Mouse (Mus musculus) erythroblast, embryonic 14.5 days (primary cell): ENCODE results near the gene Bcor. TPM values are rescaled to one million over a fixed set of nuclear protein-coding genes. Genes with fewer than 3 reads are reported as not detected.

ENCODE experiments used
- H3K27me3 ChIP-seq: 2 replicates; pipeline ENCODE4 v1.6.1; 2012; ENCODE audit warnings: inconsistent platforms; ENCODE audit not compliant: control insufficient read depth
- H3K36me3 ChIP-seq: 2 replicates; pipeline ENCODE4 v1.6.1; 2012; ENCODE audit warnings: mild to moderate bottlenecking, inconsistent platforms; ENCODE audit not compliant: control insufficient read depth
- H3K4me1 ChIP-seq: 2 replicates; pipeline ENCODE4 v1.6.1; 2012; ENCODE audit warnings: inconsistent platforms; ENCODE audit not compliant: control insufficient read depth
- H3K4me3 ChIP-seq: replicated peaks from 2 replicates; pipeline ENCODE3; 2012; ENCODE audit warnings: moderate library complexity, mild to moderate bottlenecking, inconsistent platforms
- H3K9me3 ChIP-seq: 2 replicates; pipeline ENCODE4 v1.6.1; 2012; ENCODE audit warnings: low read length, inconsistent platforms, mixed read lengths; ENCODE audit not compliant: control insufficient read depth
- GATA1 ChIP-seq: IDR thresholded peaks from 2 replicates; pipeline ENCODE4 v1.6.1; 2012; ENCODE audit warnings: low read length, inconsistent platforms, mixed read lengths
- TAL1 ChIP-seq: IDR thresholded peaks from 3 replicates; pipeline ENCODE4 v1.6.1; 2012; ENCODE audit warnings: low read length, inconsistent platforms, mixed read lengths
- polyA plus RNA-seq: library from polyadenylated mRNA; stranded (reverse); fragments of >175 nt; gene quantifications from 2 replicates; pipeline ENCODE4 v1.2.3, GENCODE M21; 2012

Gene Bcor
- polyA plus RNA-seq, 1 experiment: 0.66 TPM

GRCm38 (mm10) chrX:11987602-11988001, 172.6 kb downstream of the Bcor start:
- peaks cover 21% of the 10 kb centered on the region for H3K4me1 ChIP-seq
- H3K9me3 ChIP-seq: no peaks in the 10 kb centered on the region
- no peaks in the 10 kb centered on the region for H3K27me3 ChIP-seq
- no peak overlapping the region for H3K4me3 ChIP-seq
- no peak for TF ChIP-seq TAL1
- no peak for TF ChIP-seq GATA1
- H3K36me3 ChIP-seq: no peaks in the 10 kb centered on the region
